Mouse (Mus musculus): ENCODE data around the gene Pola1. TPM values are rescaled to one million over a fixed set of nuclear protein-coding genes. Genes with fewer than 3 reads are reported as not detected.

Pola1 gene
- polyA plus RNA-seq, 1 experiment from 2014 or later, result 1.8 TPM

- no peak for DNase-seq (ENCODE audit: low spot score)
- WGBS, result 34% methylated on average over 3 of the region's 3 CpGs
- Histone ChIP-seq H3K4me3 (ENCODE audit: low read depth, low read length) (no peak overlapping the region), H3K27me3 (replicated peaks; ENCODE audit: insufficient read depth, low read length) (no peaks in the 10 kb centered on the region), H3K9ac (replicated peaks; ENCODE audit: low read depth) (no peak overlapping the region), H3K27ac (ENCODE audit: low read length) (no peak overlapping the region), H3K4me1 (ENCODE audit: insufficient read depth, low read depth, low read length) (no peaks in the 10 kb centered on the region), H3K36me3 (ENCODE audit: insufficient read depth, low read length) (no peaks in the 10 kb centered on the region), H3K9me3 (ENCODE audit: low read length) (no peaks in the 10 kb centered on the region), H3K4me2 (replicated peaks; ENCODE audit: low read depth, low read length) (no peak overlapping the region)
- no peak for ATAC-seq
- TF ChIP-seq CTCF (IDR thresholded peaks at IDR 0.05) (no peak), EP300 (IDR thresholded peaks at IDR 0.05) (no peak)
Measured at GRCm38 (mm10) chrX:93275689-93276088, 356.3 kb downstream of the Pola1 start.

Other genes with a start within 250 kb of the Pola1 start
- 0.27 and 0.43 TPM in 2 replicates for gene Pcyt1b, start 22.7 kb upstream of the Pola1 start, polyA plus RNA-seq (2015; fragmentation: Nextera tagmentation; extraction: Ambion mirVana)
- 29.8 and 30.1 TPM in 2 replicates for gene Pdk3, start 200.0 kb upstream of the Pola1 start, polyA plus RNA-seq (2015; fragmentation: Nextera tagmentation; extraction: Ambion mirVana)